Mouse (Mus musculus) T-helper 2 cell (primary cell): ENCODE results near the gene Gpc3.

Experiments
- in situ Hi-C: fragments of 300-600 bp; cut with MboI, MseI; formaldehyde crosslinking; loops from one replicate; pipeline ENCODE4 v1.15.1; 2025; ENCODE audit warnings: high pct_unique_total_duplicates

The Gpc3 gene

GRCm38 (mm10) chrX:52281103-52281900 lies 332.4 kb downstream of the Gpc3 start:
- in situ Hi-C loops, result no loop called here

GRCm38 (mm10) chrX:52278687-52279359 lies 334.9 kb downstream of the Gpc3 start:
- in situ Hi-C loops, result no loop called here

- in situ Hi-C loops, result no loop called here
Measured at GRCm38 (mm10) chrX:52277599-52277998, 336.2 kb downstream of the Gpc3 start.

- in situ Hi-C loops, result no loop called here
Measured at GRCm38 (mm10) chrX:52273016-52273415, 340.7 kb downstream of the Gpc3 start.

DNA sequence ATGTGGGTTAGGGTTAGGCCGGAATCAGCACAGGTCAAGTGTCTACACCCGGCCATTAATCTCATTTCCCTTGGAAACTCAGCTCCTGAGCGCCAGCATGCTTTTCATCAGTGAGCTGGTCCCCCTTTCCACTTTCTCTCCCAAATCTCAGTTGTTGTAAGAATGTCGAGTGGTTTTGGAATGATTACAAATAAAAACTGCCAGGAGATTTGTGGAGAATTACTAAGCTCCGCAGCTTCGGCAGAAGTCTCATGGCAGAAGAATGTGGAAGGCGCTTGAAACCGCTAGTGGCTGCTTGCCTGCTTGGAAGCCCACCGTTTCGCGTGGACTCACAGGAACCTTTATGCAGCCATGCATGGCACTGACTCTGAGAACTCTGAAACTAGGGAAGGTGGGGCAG lies 351.8 kb downstream of the Gpc3 start:
- in situ Hi-C loops, result loop anchor here (10.0 kb wide), 1 partner anchor 1997 kb away; no protein-coding TSS in a partner anchor

GRCm38 (mm10) chrX:52261546-52261945 lies 352.2 kb downstream of the Gpc3 start:
- in situ Hi-C loops, result loop anchor here (10.0 kb wide), 1 partner anchor 1997 kb away; no protein-coding TSS in a partner anchor

DNA sequence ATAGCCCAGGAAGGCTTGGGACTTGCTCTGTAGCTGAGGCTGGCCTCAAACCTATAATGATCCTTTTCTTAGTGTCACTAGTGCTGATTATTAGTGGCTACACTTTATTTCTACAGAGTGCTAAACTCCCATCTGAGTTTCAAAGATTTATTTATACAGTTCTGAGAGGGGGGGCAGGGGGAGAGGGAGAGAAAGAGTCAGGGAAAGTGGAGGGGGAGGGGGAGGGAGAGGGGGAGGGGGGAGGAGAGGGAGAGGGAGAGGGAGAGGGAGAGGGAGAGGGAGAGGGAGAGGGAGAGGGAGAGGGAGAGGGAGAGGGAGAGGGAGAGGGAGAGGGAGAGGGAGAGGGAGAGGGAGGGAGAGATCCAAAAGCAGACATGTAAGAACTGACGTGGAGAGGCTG lies 354.0 kb downstream of the Gpc3 start:
- in situ Hi-C loops, result loop anchor here (10.0 kb wide), 1 partner anchor 1995 kb away; no protein-coding TSS in a partner anchor

GRCm38 (mm10) chrX:52254526-52254925 lies 359.2 kb downstream of the Gpc3 start:
- in situ Hi-C loops, result no loop called here

- in situ Hi-C loops, result no loop called here
Measured at GRCm38 (mm10) chrX:52245694-52246297, 368.0 kb downstream of the Gpc3 start.

- in situ Hi-C loops, result no loop called here
Measured at GRCm38 (mm10) chrX:52237470-52237869, 376.3 kb downstream of the Gpc3 start.

DNA sequence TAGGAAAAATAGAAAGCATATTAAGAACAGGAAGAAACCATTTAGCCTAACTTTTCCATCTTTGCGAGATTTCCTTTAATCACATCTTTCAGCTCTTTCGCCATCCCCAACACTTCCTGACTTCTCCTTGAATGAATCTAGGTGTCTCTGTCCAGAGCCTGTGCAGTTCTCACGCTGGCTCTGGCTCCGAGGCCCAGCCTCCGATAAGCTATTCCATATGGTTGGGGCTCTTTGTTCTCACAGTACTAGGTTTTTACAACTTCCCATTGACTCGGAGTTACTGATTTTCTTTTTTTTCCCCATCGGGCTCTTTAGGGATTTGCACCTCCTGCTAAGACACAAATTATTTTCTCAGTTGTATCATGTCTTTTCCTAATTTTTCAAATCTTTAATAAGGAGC lies 381.8 kb downstream of the Gpc3 start:
- in situ Hi-C loops, result no loop called here

DNA sequence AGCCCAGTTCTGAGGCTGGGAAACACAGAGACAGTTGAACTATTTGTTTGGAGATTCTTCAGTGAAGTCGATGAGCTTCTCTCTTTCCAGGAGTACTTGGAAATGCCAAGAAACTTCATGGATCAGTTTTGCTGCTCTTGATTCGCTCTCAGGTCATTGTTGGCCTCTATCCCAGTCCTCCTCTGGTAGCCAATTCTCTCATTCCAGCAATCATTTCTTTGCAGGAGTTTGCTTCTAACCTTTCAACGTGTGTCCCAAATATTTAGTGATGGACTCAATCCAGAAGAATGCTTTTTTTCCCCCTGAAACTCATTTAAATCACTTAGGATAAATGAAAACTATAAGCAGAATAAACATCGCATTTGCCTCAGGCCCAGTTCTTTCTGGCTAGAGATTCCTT lies 383.0 kb downstream of the Gpc3 start:
- in situ Hi-C loops, result no loop called here
